ENCODE assay signal across 8 mouse cellular contexts in genomic region chr3:53863383-53864220, GRCm38 (mm10). TPM values are rescaled to one million over a fixed set of nuclear protein-coding genes. Genes with fewer than 3 reads are reported as not detected.
A peak's percentile ranks its signal among the peaks of the same experiment; 100 is the strongest.
DNase-seq lines count a peak whose midpoint lies in the region; ATAC-seq and TF ChIP-seq lines count a peak whose summit lies in the region.

Ufm1 (minus strand) TSS chr3:53863830.

- H3K27ac ChIP-seq in heart, embryonic 11.5 days (ENCODE audit: low read depth, low read length) = peak within 1 kb of the TSS; percentile 59; the same call in 1 of the 2 replicates
- H3K27ac ChIP-seq in kidney, embryonic 16.5 days (ENCODE audit: low read length) = peak within 1 kb of the TSS; percentile 56; the same call in 1 of the 2 replicates
- H3K27ac ChIP-seq in liver, adult 2 months (replicated peaks; ENCODE audit: insufficient read depth, low read depth, low read length) = peak within 1 kb of the TSS; percentile 63

- H3K4me1 ChIP-seq in erythroblast, embryonic 14.5 days (ENCODE audit: control insufficient read depth) = peaks cover 21% of the 10 kb centered on the region
- H3K4me1 ChIP-seq in heart, embryonic 11.5 days (ENCODE audit: control insufficient read depth, insufficient read depth, low read length) = peaks cover 6% of the 10 kb centered on the region; the same call in 1 of the 2 replicates
- peaks cover 10% of the 10 kb centered on the region for H3K4me1 ChIP-seq in kidney, embryonic 16.5 days (ENCODE audit: insufficient read depth, low read length)
- H3K4me1 ChIP-seq in liver, adult 2 months (ENCODE audit: control insufficient read depth, insufficient read depth, low read length) = peaks cover 7% of the 10 kb centered on the region; the same call in 1 of the 2 replicates

- H3K27me3 ChIP-seq in C2C12 (ENCODE audit: control insufficient read depth, insufficient read depth, insufficient read length) (no peaks in the 10 kb centered on the region), myocyte (ENCODE audit: control insufficient read depth, insufficient read depth, insufficient read length) (no peaks in the 10 kb centered on the region)
- no peaks in the 10 kb centered on the region for H3K27me3 ChIP-seq in erythroblast, embryonic 14.5 days (ENCODE audit: control insufficient read depth)
- no peaks in the 10 kb centered on the region for H3K27me3 ChIP-seq in heart, embryonic 11.5 days (ENCODE audit: control insufficient read depth, insufficient read depth, low read length)
- no peaks in the 10 kb centered on the region for H3K27me3 ChIP-seq in kidney, embryonic 16.5 days (ENCODE audit: insufficient read depth, low read length)
- no peaks in the 10 kb centered on the region for H3K27me3 ChIP-seq in liver, adult 2 months (ENCODE audit: control insufficient read depth, insufficient read depth, low read length)
- no peaks in the 10 kb centered on the region for H3K27me3 ChIP-seq in splenic B cell, adult 2 months (ENCODE audit: control insufficient read depth, insufficient read depth, low read length, poor library complexity, severe bottlenecking)

- under 1% methylated on average over 58 of the region's 58 CpGs for WGBS in heart, embryonic 11.5 days (ENCODE audit: insufficient replicate concordance)
- under 1% methylated on average over 58 of the region's 58 CpGs for WGBS in kidney, embryonic 16.5 days
- WGBS in liver, adult 2 months = under 1% methylated on average over 58 of the region's 58 CpGs

- peak; percentile 63; the same call in 1 of the 2 replicates for TF ChIP-seq POLR2A in brain, embryonic 14.5 days (IDR thresholded peaks at IDR 0.05; ENCODE audit: borderline replicate concordance, extremely low read depth, insufficient read depth, insufficient read length, poor library complexity, severe bottlenecking)
- TF ChIP-seq POLR2A in liver, adult 2 months (IDR thresholded peaks at IDR 0.05; ENCODE audit: extremely low read depth, insufficient read depth, low read length) = 0 out of 2 replicates have a peak, but pooled peaks have one; percentile 30
- TF ChIP-seq POLR2A in myocyte (IDR thresholded peaks at IDR 0.05; ENCODE audit: insufficient read length, low read depth) = peak; percentile 58

- peak within 1 kb of the TSS; percentile 93 for H3K4me2 ChIP-seq in heart, embryonic 11.5 days
- peak within 1 kb of the TSS; percentile 81 for H3K4me2 ChIP-seq in kidney, embryonic 16.5 days (replicated peaks; ENCODE audit: low read depth, low read length)
- peak within 1 kb of the TSS; percentile 90 for H3K4me2 ChIP-seq in myocyte (ENCODE audit: low read depth)

- H3ac ChIP-seq in C2C12 (ENCODE audit: control insufficient read depth, insufficient read length, low read depth) (peak within 1 kb of the TSS; percentile 92), myocyte (ENCODE audit: control insufficient read depth, insufficient read length) (peak within 1 kb of the TSS; percentile 89)

- peaks cover 16% of the 10 kb centered on the region for H3K79me3 ChIP-seq in C2C12 (ENCODE audit: low read depth)

- H3K4me3 ChIP-seq in C2C12 (ENCODE audit: insufficient read depth, poor library complexity, severe bottlenecking) = peak within 1 kb of the TSS; percentile 96
- peak within 1 kb of the TSS; percentile 87 for H3K4me3 ChIP-seq in erythroblast, embryonic 14.5 days (replicated peaks)
- H3K4me3 ChIP-seq in heart, embryonic 11.5 days (ENCODE audit: low read depth, low read length) = peak within 1 kb of the TSS; percentile 99
- H3K4me3 ChIP-seq in kidney, embryonic 16.5 days (ENCODE audit: low read length) = peak within 1 kb of the TSS; percentile 95
- H3K4me3 ChIP-seq in liver, adult 2 months (ENCODE audit: insufficient read depth, low read depth, low read length) = peak within 1 kb of the TSS; percentile 94
- peak within 1 kb of the TSS; percentile 91 for H3K4me3 ChIP-seq in myocyte

- no peak for TF ChIP-seq CTCF in C2C12 (IDR thresholded peaks at IDR 0.05; ENCODE audit: control insufficient read depth, insufficient read depth, insufficient read length)
- TF ChIP-seq CTCF in brain, embryonic 14.5 days (IDR thresholded peaks at IDR 0.05; ENCODE audit: borderline replicate concordance, extremely low read depth, insufficient read depth, insufficient read length) = no peak
- no peak for TF ChIP-seq CTCF in liver, adult 2 months (IDR thresholded peaks at IDR 0.05; ENCODE audit: low read depth, low read length)

- DNase-seq in brain, embryonic 14.5 days (ENCODE audit: low read depth) = peak; percentile 99
- DNase-seq in liver, adult 2 months (ENCODE audit: extremely low read depth, low read depth, low spot score) = peak; percentile 89
- peak; percentile 97 for DNase-seq in splenic B cell, adult 2 months (ENCODE audit: low read depth, low spot score)

- H3K79me2 ChIP-seq in C2C12 (ENCODE audit: control insufficient read depth, insufficient read depth) (peaks cover 26% of the 10 kb centered on the region), myocyte (ENCODE audit: control insufficient read depth, insufficient read depth) (peaks cover 17% of the 10 kb centered on the region)
- H3K79me2 ChIP-seq in liver, adult 2 months (ENCODE audit: control insufficient read depth, insufficient read depth, low read length) = peaks cover 8% of the 10 kb centered on the region; the same call in 1 of the 2 replicates

- H3K36me3 ChIP-seq in C2C12 (ENCODE audit: control insufficient read depth, insufficient read depth) = peaks cover 31% of the 10 kb centered on the region
- peaks cover 30% of the 10 kb centered on the region for H3K36me3 ChIP-seq in erythroblast, embryonic 14.5 days (ENCODE audit: control insufficient read depth)
- H3K36me3 ChIP-seq in heart, embryonic 11.5 days (ENCODE audit: control insufficient read depth, insufficient read depth, low read length) = 0 out of 2 replicates have a peak, but pooled peaks cover 6% of the 10 kb centered on the region
- peaks cover 23% of the 10 kb centered on the region for H3K36me3 ChIP-seq in kidney, embryonic 16.5 days (ENCODE audit: insufficient read depth, low read length)
- H3K36me3 ChIP-seq in liver, adult 2 months (ENCODE audit: control insufficient read depth, insufficient read depth, low read length) = peaks cover 23% of the 10 kb centered on the region
- H3K36me3 ChIP-seq in myocyte (ENCODE audit: control insufficient read depth, insufficient read depth) = peaks cover 21% of the 10 kb centered on the region
- peaks cover 3% of the 10 kb centered on the region for H3K36me3 ChIP-seq in splenic B cell, adult 2 months (ENCODE audit: control insufficient read depth, insufficient read depth, low read length, poor library complexity, severe bottlenecking)

- no peaks in the 10 kb centered on the region for H3K9me3 ChIP-seq in erythroblast, embryonic 14.5 days (ENCODE audit: control insufficient read depth, low read length)
- no peaks in the 10 kb centered on the region for H3K9me3 ChIP-seq in heart, embryonic 11.5 days (replicated peaks; ENCODE audit: control insufficient read depth, low read length)
- no peaks in the 10 kb centered on the region for H3K9me3 ChIP-seq in kidney, embryonic 16.5 days (ENCODE audit: low read length)

- ATAC-seq in heart, embryonic 11.5 days (replicated peaks; ENCODE audit: insufficient number of reproducible peaks, low FRiP score, low TSS enrichment) = peak; percentile 99
- peak; percentile 100 for ATAC-seq in kidney, embryonic 16.5 days (ENCODE audit: low FRiP score, low TSS enrichment)

- peak within 1 kb of the TSS; percentile 81 for H3K9ac ChIP-seq in heart, embryonic 11.5 days (ENCODE audit: low read depth, low read length)
- H3K9ac ChIP-seq in kidney, embryonic 16.5 days (replicated peaks; ENCODE audit: low read length) = peak within 1 kb of the TSS; percentile 87
- peak within 1 kb of the TSS; percentile 80 for H3K9ac ChIP-seq in liver, adult 2 months (ENCODE audit: low read depth, low read length)

TF ChIP-seq in C2C12, 6 proteins besides CTCF, POLR2A, EP300 and RAD21:
- TF ChIP-seq USF1 (IDR thresholded peaks at IDR 0.05; ENCODE audit: low read depth) (no peak), MAX (IDR thresholded peaks at IDR 0.05) (peak; percentile 100)

TF ChIP-seq in myocyte, 11 proteins besides CTCF, POLR2A, EP300 and RAD21:
- TF ChIP-seq POLR2AphosphoS2 (IDR thresholded peaks at IDR 0.05; ENCODE audit: insufficient read length, low read depth) (peak; percentile 68), REST (IDR thresholded peaks at IDR 0.05; ENCODE audit: insufficient read depth, insufficient read length) (no peak), MYOD1 (IDR thresholded peaks at IDR 0.05; ENCODE audit: control insufficient read depth in 1 of 3, insufficient read length in 2 of 3, low read depth in 2 of 3) (peak in 1 of 3 experiments; percentile 13), MAX (IDR thresholded peaks at IDR 0.05; ENCODE audit: low read depth) (peak; percentile 99)
TF ChIP-seq in myocyte: peak in this region for 3.

RNA-seq across cellular contexts. Expression of gene Ufm1, which starts in this region (rescaled TPM):
- 66.3 TPM for polyA plus RNA-seq in C2C12 (2012; fragmentation: generic; extraction: Trizol)
- polyA plus RNA-seq in brain, embryonic 14.5 days (2012; rRNA removed) = 44.5 and 45.6 TPM in 2 replicates
- polyA plus RNA-seq in erythroblast, embryonic 14.5 days (2012) = 0.33 and 0.59 TPM in 2 replicates
- polyA plus RNA-seq in heart, embryonic 11.5 days (2014; fragmentation: Nextera tagmentation; extraction: Ambion mirVana) = 72.2 and 77.5 TPM in 2 replicates
- 96.3 and 98.0 TPM in 2 replicates for polyA plus RNA-seq in kidney, embryonic 16.5 days (2015; fragmentation: Nextera tagmentation; extraction: Ambion mirVana)
- 19.3 and 24.8 TPM in 2 replicates for total RNA-seq in liver, adult 2 months (2014; rRNA removed)
- 10.0 and 10.3 TPM in 2 replicates for polyA plus RNA-seq in liver, adult 2 months (2012; rRNA removed)
- polyA plus RNA-seq in myocyte (2012; fragmentation: generic; extraction: Trizol) = 60.1 TPM

Comparison
In these comparisons a context has a peak if more than half of its experiments do, and no peak if none do; other contexts are left out.
1. Peak in every context shown above with its lines: DNase-seq, ATAC-seq, H3K4me3 ChIP-seq and H3K27ac ChIP-seq.